Comparison of ENCODE assay signal across 16 mouse cellular contexts in genomic region chr6:37670701-37671100, GRCm38 (mm10).
"Had no signal": no experiment of that assay in that cellular context is flagged by ENCODE, and none has a peak within 500 bp of the region (broad histone marks: within the 10 kb centered on the region; RNA-seq: fewer than 3 reads in every experiment).

No protein-coding gene starts in this region.

- H3K27ac ChIP-seq: neural tube, embryonic 13.5 days; neural tube, embryonic 15.5 days; stomach, embryonic 15.5 days; stomach, postnatal 0 days had no signal

- H3K36me3 ChIP-seq: neural tube, embryonic 13.5 days; neural tube, embryonic 15.5 days; stomach, embryonic 15.5 days had no signal

- DNase-seq: retina, postnatal 1 day; right cerebral cortex, adult 18-20 months; right cerebral cortex, postnatal 14 days; right cerebral cortex, postnatal 25 days; right cerebral cortex, postnatal 4 days; spleen, adult 18-20 months; thymus, adult 18-20 months; thymus, adult 2 months; thymus, postnatal 14 days; thymus, postnatal 25 days; thymus, postnatal 36 days; thymus, postnatal 4 days had no signal

- H3K9ac ChIP-seq: neural tube, embryonic 13.5 days; neural tube, embryonic 15.5 days; stomach, embryonic 15.5 days had no signal

- H3K4me1 ChIP-seq: neural tube, embryonic 13.5 days; neural tube, embryonic 15.5 days; stomach, embryonic 15.5 days had no signal

- H3K9me3 ChIP-seq: neural tube, embryonic 13.5 days; neural tube, embryonic 15.5 days; stomach, embryonic 15.5 days had no signal

- H3K27me3 ChIP-seq: neural tube, embryonic 13.5 days; neural tube, embryonic 15.5 days; stomach, embryonic 15.5 days had no signal

- H3K4me2 ChIP-seq: neural tube, embryonic 13.5 days; neural tube, embryonic 15.5 days; stomach, embryonic 15.5 days had no signal

- H3K4me3 ChIP-seq: neural tube, embryonic 13.5 days; neural tube, embryonic 15.5 days; stomach, embryonic 15.5 days had no signal
